Mouse (Mus musculus) testis, adult 2 months (tissue): ENCODE measurements at regions not wholly inside any gene's neighbourhood (a gene's known extent, or its start where the extent isn't known, plus 50 kb on each side); places are given as distances from the start of the nearest gene placed in this dataset.

Experiments
- H3K27ac ChIP-seq: fragments of 200-500 bp; 2 replicates; pipeline ENCODE4 v1.5.1; 2012; ENCODE audit warnings: low read depth, low read length; ENCODE audit not compliant: control insufficient read depth, insufficient read depth
- H3K27me3 ChIP-seq: fragments of 200-500 bp; 2 replicates; pipeline ENCODE4 v1.6.1; 2012; ENCODE audit warnings: mild to moderate bottlenecking, low read length, moderate library complexity; ENCODE audit not compliant: control insufficient read depth, insufficient read depth
- H3K36me3 ChIP-seq: fragments of 200-500 bp; 2 replicates; pipeline ENCODE4 v1.6.1; 2012; ENCODE audit warnings: mild to moderate bottlenecking, low read length; ENCODE audit not compliant: control insufficient read depth, insufficient read depth
- H3K4me1 ChIP-seq: fragments of 200-500 bp; 2 replicates; pipeline ENCODE4 v1.6.1; 2012; ENCODE audit warnings: low read length; ENCODE audit not compliant: control insufficient read depth, insufficient read depth
- H3K4me3 ChIP-seq: fragments of 200-500 bp; 2 replicates; pipeline ENCODE4 v1.5.1; 2012; ENCODE audit warnings: low read depth, mild to moderate bottlenecking, low read length, moderate library complexity, mixed read lengths; ENCODE audit not compliant: control insufficient read depth
- CTCF ChIP-seq: fragments of 200-500 bp; IDR thresholded peaks from 2 replicates; pipeline ENCODE4 v1.5.1; 2012; ENCODE audit warnings: low read depth, mild to moderate bottlenecking, inconsistent platforms, low read length, moderate library complexity; ENCODE audit not compliant: control insufficient read depth, insufficient read depth, insufficient replicate concordance
- POLR2A ChIP-seq: fragments of 200-500 bp; IDR thresholded peaks from 2 replicates; pipeline ENCODE4 v1.6.1; 2012; ENCODE audit warnings: low read depth, mild to moderate bottlenecking, inconsistent platforms, low read length, moderate library complexity; ENCODE audit not compliant: control insufficient read depth

GRCm38 (mm10) chr8:93632896-93633295 lies 97.3 kb upstream of the Ces5a start:
- Histone ChIP-seq H3K36me3 (no peaks in the 10 kb centered on the region), H3K4me1 (no peaks in the 10 kb centered on the region), H3K27ac (no peak overlapping the region), H3K4me3 (no peak overlapping the region), H3K27me3 (no peaks in the 10 kb centered on the region)
- TF ChIP-seq CTCF (no peak), POLR2A (no peak)

- Histone ChIP-seq H3K36me3 (no peaks in the 10 kb centered on the region), H3K27me3 (no peaks in the 10 kb centered on the region), H3K27ac (no peak overlapping the region), H3K4me3 (no peak overlapping the region), H3K4me1 (no peaks in the 10 kb centered on the region)
- TF ChIP-seq POLR2A: no peak
- TF ChIP-seq CTCF: no peak
These were observed 107.1 kb upstream of the Ces5a start for GRCm38 (mm10) chr8:93642770-93643169.

GRCm38 (mm10) chr8:93643471-93644215 lies 108.0 kb upstream of the Ces5a start:
- Histone ChIP-seq H3K27me3 (no peaks in the 10 kb centered on the region), H3K4me1 (no peaks in the 10 kb centered on the region), H3K36me3 (no peaks in the 10 kb centered on the region), H3K27ac (no peak overlapping the region), H3K4me3 (no peak overlapping the region)
- TF ChIP-seq POLR2A (no peak), CTCF (no peak)

DNA sequence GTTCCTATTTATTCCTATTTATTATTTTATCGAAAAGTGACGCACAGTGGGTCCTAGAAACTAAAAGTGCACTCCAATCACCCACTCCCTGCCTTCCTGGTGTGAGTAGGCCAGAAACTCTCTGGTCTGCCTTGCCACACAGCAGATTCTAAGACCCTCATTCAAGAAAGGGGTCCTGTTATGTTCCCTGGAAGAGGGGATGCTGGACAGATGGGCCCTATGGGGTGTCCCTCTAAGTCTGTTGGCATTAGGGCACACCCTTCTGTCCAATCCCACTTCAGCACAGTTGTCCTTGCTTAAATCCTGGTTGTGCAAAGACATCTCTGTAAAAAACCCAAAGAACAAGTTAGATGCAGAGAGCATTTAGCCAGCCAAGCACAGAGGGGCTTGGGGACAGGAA lies 117.8 kb upstream of the Ces5a start:
- no peak overlapping the region for H3K27ac ChIP-seq
- TF ChIP-seq CTCF (no peak), POLR2A (no peak)
- H3K27me3 ChIP-seq: no peaks in the 10 kb centered on the region
- no peak overlapping the region for H3K4me3 ChIP-seq
- no peaks in the 10 kb centered on the region for H3K4me1 ChIP-seq
- H3K36me3 ChIP-seq: no peaks in the 10 kb centered on the region

- Histone ChIP-seq H3K36me3 (no peaks in the 10 kb centered on the region), H3K4me1 (no peaks in the 10 kb centered on the region), H3K27me3 (no peaks in the 10 kb centered on the region), H3K4me3 (no peak overlapping the region), H3K27ac (no peak overlapping the region)
- TF ChIP-seq POLR2A (no peak), CTCF (no peak)
These were observed 118.5 kb upstream of the Ces5a start for GRCm38 (mm10) chr8:93653913-93654705.

DNA sequence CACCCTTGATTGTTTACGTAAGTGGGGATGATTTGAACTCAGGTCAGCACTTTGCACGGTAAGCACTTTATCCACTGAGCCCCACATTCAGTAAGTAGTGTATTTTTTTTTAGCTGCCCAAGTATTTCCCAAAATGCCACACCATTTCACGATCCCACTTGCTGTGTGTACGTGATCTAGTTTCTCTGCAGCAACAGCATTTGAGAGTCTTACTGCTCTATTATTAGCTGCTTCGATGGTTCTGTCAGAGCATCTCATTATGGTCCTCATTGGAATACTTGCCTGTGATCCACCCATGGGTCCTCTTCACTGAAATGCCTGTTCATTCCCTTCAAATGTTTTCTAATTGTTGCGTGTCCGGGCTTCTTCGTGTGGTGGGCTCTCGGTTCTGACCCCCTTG lies 120.1 kb upstream of the Ces5a start:
- Histone ChIP-seq H3K4me1 (no peaks in the 10 kb centered on the region), H3K4me3 (no peak overlapping the region), H3K27me3 (no peaks in the 10 kb centered on the region), H3K36me3 (no peaks in the 10 kb centered on the region), H3K27ac (no peak overlapping the region)
- TF ChIP-seq CTCF (no peak), POLR2A (no peak)

DNA sequence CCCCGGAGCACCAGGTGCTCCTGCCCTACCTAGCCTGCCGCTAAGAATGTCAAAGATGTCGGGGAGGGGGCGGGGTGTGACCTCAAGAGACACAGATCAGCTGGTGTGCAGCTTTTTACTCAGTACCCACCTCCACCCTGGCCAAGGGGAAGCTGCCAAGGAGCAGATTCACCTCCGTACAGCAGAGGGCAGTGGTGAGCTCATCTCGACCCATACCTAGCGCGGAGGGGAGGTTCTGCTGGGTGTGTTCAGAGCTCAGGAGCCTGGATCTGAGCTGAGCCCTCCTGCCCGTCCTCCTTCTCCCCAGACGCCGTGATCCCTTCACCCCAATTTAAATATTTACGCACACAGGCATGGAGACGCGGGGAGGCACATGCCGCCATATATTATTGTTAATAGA lies 126.1 kb upstream of the Ces5a start:
- peak overlapping the region; percentile 75 for H3K4me3 ChIP-seq
- TF ChIP-seq CTCF: peak; percentile 96
- no peak for TF ChIP-seq POLR2A
- H3K27me3 ChIP-seq: no peaks in the 10 kb centered on the region
- no peak overlapping the region for H3K27ac ChIP-seq
- peaks cover 14% of the 10 kb centered on the region for H3K4me1 ChIP-seq
- H3K36me3 ChIP-seq: no peaks in the 10 kb centered on the region
